Mouse (Mus musculus): ENCODE measurements at regions not wholly inside any gene's neighbourhood (a gene's known extent, or its start where the extent isn't known, plus 50 kb on each side); places are given as distances from the start of the nearest gene placed in this dataset.

DNA sequence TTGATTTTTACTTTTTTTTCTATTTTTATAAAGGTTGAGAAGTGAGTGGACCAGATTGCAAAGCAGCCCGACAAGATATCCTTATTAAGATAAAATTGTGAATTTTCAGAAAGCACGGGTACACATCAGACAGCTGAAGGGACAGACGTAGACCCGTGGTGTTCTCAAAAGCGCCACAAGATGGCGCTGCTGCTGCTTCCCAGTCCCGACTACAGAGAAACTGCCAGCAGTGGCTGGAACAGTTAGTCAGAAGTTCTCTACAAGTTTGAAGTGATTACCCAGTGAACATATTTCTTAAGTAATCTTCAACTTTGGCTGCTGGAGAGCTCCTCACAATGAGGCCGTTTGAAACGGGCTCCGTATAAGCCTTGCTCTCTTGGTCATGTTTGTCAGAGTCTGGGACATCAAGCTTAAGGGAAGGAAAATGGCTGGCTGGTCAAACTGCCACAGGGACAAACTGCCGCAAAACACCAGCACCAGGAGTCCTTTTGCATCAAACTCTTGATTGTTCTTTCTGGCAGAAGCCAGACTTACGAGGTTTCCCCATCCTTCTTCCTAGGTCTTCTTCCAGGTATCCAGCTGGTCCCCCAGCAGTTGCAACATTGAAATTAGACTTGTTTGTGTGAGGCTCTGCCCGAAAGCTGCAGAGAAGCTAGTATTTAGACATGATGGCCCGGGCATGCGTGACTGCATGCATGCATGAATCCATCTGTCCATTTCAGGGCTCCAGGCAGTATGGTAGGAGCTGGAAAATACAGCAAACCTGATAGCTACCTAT, 106.0 kb upstream of the Chd6 start:
- Histone ChIP-seq H3K27me3 (0 out of 2 replicates have a peak, but pooled peaks cover 3% of the 10 kb centered on the region), H3K9ac (no peak overlapping the region), H3K27ac (no peak overlapping the region), H3K36me3 (replicated peaks) (no peaks in the 10 kb centered on the region), H3K4me1 (peaks cover 6% of the 10 kb centered on the region), H3K4me2 (no peak overlapping the region), H3K4me3 (replicated peaks) (no peak overlapping the region), H3K9me3 (no peaks in the 10 kb centered on the region)
- ATAC-seq (ENCODE audit: low FRiP score) = peak; percentile 79; the same call in 1 of the 2 replicates
- 19% methylated on average over 15 of the region's 15 CpGs for WGBS

DNA sequence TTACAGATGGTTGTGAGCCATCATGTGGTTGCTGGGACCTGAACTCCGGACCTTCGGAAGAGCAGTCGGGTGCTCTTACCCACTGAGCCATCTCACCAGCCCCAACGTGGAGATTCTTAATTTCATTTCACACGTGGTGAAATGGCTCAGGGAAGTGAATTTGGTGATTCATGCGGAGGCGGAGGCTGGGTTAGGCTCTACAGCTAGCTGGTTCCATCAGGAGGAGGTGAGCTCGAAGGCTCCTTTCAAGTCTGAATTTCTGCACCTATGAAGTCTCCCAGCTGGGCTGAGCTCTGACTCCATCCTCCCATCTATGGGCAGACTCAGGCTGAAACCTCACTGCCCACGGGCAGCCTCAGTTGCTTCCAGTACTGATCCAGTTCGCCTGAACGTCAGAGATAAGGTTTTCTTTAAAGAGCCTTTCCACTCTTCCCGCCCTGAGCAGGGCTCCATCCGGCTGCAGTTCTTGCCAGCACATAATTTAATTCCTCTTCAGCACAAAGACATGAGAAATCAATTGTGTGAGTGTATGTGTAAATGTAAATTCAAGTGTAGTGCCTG, 103.5 kb upstream of the Chd6 start:
- WGBS = 81% methylated on average over 13 of the region's 13 CpGs
- peaks cover 6% of the 10 kb centered on the region for H3K4me1 ChIP-seq
- 0 out of 2 replicates have a peak, but pooled peaks cover 3% of the 10 kb centered on the region for H3K27me3 ChIP-seq
- H3K27ac ChIP-seq = no peak overlapping the region
- H3K9ac ChIP-seq = no peak overlapping the region
- no peaks in the 10 kb centered on the region for H3K9me3 ChIP-seq
- no peak overlapping the region for H3K4me2 ChIP-seq
- H3K4me3 ChIP-seq (replicated peaks) = no peak overlapping the region
- ATAC-seq (ENCODE audit: low FRiP score) = no peak
- no peaks in the 10 kb centered on the region for H3K36me3 ChIP-seq (replicated peaks)

DNA sequence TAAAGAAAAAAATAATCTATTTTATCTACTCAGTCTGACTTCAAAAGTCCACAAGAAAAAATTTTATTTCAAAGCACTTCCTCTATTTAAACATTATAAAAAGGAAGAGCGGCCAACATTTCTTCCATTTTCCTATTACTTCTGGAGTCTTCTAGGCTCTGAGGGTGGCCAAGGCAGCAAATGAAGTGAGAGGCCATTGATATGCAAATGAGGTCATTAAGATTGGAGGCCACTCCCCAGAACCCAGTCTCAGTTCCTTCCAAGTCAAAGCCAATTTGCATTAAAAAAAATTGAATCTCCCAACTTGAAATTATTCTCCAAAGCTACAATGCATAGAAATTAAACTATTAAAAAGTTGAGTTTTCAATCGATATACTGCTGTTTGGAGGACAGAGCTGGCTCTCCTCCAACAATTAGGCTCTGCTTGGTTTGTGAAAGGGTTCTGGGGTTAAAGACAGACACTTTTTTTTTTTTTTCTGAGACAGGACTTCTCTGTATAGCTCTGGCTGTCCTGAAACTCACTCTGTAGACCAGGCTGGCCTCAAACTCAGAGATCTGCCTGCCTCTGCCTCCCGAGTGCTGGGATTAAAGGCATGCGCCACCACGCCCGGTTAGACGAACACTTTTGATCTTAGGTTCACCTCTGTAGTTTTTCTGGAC, 88.0 kb upstream of the Chd6 start:
- H3K27ac ChIP-seq = no peak overlapping the region
- WGBS = 74% methylated on average over 7 of the region's 7 CpGs
- peaks cover 4% of the 10 kb centered on the region; the same call in 1 of the 2 replicates for H3K27me3 ChIP-seq
- H3K36me3 ChIP-seq (replicated peaks) = no peaks in the 10 kb centered on the region
- ATAC-seq (ENCODE audit: low FRiP score) = peak; percentile 87; the same call in 1 of the 2 replicates
- peaks cover 6% of the 10 kb centered on the region for H3K4me1 ChIP-seq
- H3K9ac ChIP-seq = no peak overlapping the region
- no peak overlapping the region for H3K4me3 ChIP-seq (replicated peaks)
- no peaks in the 10 kb centered on the region for H3K9me3 ChIP-seq
- H3K4me2 ChIP-seq = no peak overlapping the region

DNA sequence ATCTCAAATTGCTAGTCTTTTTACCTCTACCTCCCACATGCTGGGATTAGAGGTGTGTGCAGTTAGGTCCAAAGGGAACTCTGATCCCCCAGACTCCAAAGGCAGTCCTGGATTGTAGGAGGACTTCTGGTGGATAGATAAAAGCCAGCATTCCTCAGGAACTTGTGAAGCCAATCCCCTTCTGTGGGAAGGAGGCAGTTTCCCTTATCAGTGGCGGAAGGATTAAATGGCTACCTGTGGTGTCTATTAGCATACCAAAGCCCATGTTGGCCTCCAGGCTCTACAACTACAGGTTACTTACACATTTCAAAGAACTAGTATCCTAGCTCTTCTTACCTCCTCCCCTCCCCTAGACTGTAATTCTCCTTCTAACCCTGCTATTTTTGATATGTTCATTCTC, 78.6 kb upstream of the Chd6 start:
- no peak for ATAC-seq (ENCODE audit: low FRiP score)
- WGBS = 45% methylated on average over 1 of the region's 1 CpGs
- no peak overlapping the region for H3K9ac ChIP-seq
- no peaks in the 10 kb centered on the region for H3K9me3 ChIP-seq
- no peak overlapping the region for H3K27ac ChIP-seq
- H3K4me2 ChIP-seq = no peak overlapping the region
- H3K27me3 ChIP-seq = no peaks in the 10 kb centered on the region
- H3K36me3 ChIP-seq (replicated peaks) = no peaks in the 10 kb centered on the region
- no peak overlapping the region for H3K4me3 ChIP-seq (replicated peaks)
- no peaks in the 10 kb centered on the region for H3K4me1 ChIP-seq

DNA sequence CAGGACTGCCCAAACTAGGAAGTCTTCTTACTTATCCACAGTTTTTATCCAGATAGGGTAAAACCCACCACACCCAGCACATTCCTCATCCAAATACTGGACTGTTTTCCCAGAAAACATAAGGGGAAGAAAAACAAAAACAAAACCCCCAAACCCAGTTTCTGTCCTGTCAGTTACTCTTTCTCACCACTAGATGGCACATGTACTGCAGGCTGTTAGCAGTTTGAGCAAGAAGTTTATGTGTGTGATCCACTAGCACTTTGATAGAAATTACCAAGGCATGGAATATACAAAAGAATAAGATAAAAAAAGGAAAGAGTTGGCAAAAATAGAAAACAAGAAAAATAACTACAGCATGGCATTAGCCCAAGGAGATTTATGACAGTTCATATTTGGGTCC, 76.2 kb upstream of the Chd6 start:
- Histone ChIP-seq H3K36me3 (replicated peaks) (no peaks in the 10 kb centered on the region), H3K4me1 (no peaks in the 10 kb centered on the region), H3K4me2 (no peak overlapping the region), H3K9me3 (no peaks in the 10 kb centered on the region), H3K9ac (no peak overlapping the region), H3K27me3 (no peaks in the 10 kb centered on the region), H3K27ac (no peak overlapping the region), H3K4me3 (replicated peaks) (no peak overlapping the region)
- no peak for ATAC-seq (ENCODE audit: low FRiP score)

DNA sequence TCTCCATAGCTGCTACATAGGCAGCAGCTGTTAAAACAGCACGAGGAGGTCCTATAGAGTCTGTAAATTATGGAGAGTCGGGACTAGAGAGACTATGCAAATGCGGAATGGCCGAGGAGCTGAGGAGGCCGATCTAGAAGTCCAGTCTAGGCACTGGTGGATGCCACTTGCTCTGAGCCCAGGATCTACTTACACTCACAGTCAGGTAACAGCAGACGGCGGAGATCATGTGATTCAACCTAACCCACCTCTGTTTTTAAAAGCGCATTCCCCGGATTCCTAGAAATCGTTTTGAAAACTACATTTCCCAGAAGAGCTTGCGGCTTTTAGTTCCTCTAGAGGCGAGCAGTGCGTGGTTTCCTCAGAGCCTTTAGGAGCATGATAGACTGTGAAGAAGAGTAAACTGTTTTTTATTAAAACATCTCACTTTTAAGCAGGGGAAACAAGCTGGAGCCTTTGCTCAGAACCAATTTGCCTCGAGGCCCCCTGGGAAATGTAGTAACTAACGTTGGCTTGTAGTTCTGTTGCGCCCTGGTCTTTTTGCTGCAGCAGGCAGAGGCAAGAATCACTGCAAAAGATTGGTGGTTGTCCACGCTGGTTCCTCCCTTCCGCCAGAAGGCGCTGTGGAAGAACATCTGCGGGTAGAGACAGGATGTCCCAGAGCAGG, 68.6 kb upstream of the Chd6 start:
- ATAC-seq (ENCODE audit: low FRiP score) = peak; percentile 84
- Histone ChIP-seq H3K4me1 (0 out of 2 replicates have a peak, but pooled peaks cover 3% of the 10 kb centered on the region), H3K4me2 (peak overlapping the region; percentile 63), H3K27ac (no peak overlapping the region), H3K36me3 (replicated peaks) (no peaks in the 10 kb centered on the region), H3K9me3 (no peaks in the 10 kb centered on the region), H3K27me3 (no peaks in the 10 kb centered on the region; the same call in 1 of the 2 replicates), H3K4me3 (replicated peaks) (peak overlapping the region; percentile 51), H3K9ac (peak overlapping the region; percentile 51)
- 4% methylated on average over 20 of the region's 20 CpGs for WGBS

DNA sequence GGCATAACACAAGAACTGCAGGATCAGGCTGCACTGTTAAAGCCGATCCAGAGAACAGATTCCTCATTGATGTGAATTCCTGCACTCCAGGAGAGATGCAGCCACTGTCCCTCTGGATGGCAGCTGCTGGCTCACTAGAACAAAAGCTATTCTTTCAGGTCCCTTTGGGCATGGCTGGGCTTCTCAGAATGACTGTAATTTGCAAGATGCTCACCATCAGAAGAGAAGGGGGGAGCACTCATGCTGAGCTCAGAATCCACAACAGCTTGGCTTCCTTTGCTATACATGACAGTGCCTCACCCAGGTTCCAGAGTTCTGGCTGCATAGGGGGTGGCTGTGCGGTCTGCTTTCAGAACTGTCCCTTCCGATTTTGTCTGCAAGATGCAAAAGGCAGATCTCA, 57.8 kb upstream of the Chd6 start:
- H3K4me2 ChIP-seq = no peak overlapping the region
- no peaks in the 10 kb centered on the region for H3K9me3 ChIP-seq
- 18% methylated on average over 3 of the region's 3 CpGs for WGBS
- no peaks in the 10 kb centered on the region for H3K36me3 ChIP-seq (replicated peaks)
- ATAC-seq (ENCODE audit: low FRiP score) = no peak
- no peaks in the 10 kb centered on the region for H3K4me1 ChIP-seq
- no peaks in the 10 kb centered on the region for H3K27me3 ChIP-seq
- no peak overlapping the region for H3K9ac ChIP-seq
- no peak overlapping the region for H3K4me3 ChIP-seq (replicated peaks)
- H3K27ac ChIP-seq = no peak overlapping the region

DNA sequence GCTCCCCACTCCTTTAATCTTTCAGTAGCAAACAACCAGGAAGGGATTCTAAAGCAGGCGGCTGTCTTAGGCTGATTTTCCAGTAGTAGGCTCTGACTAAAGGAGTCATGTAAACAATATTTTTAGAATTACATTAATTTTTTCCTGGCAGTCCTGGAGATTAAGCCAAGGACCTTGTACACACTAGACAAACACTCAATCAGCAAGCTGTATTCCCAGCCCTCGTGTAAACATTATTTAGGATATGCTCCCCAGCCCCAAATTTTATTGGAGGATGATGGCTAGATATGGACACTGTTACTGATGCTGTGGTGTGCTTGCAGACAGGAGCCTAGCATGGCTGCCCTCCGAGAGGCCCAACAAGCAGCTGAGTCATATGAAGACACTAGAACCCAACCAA, 56.6 kb upstream of the Chd6 start:
- Histone ChIP-seq H3K27me3 (no peaks in the 10 kb centered on the region), H3K9ac (no peak overlapping the region), H3K9me3 (no peaks in the 10 kb centered on the region), H3K27ac (no peak overlapping the region), H3K4me1 (no peaks in the 10 kb centered on the region), H3K4me3 (replicated peaks) (no peak overlapping the region), H3K36me3 (replicated peaks) (no peaks in the 10 kb centered on the region), H3K4me2 (no peak overlapping the region)
- WGBS = 73% methylated on average over 3 of the region's 3 CpGs
- ATAC-seq (ENCODE audit: low FRiP score) = no peak

DNA sequence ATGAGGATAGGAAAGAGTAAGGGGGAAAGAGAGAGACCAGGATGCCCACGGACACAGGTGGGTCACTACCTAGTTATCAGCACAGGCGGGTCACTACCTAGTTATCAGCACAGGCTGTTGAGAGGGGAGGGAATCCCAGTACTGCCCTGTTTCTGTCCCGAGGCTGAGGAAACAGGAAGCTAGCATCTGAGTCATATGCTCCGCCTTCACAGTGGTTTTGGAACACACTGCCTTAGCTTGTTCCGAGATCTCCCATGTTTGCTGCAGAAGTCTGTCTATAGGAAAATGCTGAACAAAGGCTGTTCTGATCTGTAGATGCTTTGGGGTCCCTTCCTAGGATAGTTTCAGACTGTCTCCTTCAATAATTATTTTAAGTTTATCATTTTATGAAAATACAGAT, 55.4 kb upstream of the Chd6 start:
- Histone ChIP-seq H3K9ac (no peak overlapping the region), H3K27ac (no peak overlapping the region)
- WGBS = 74% methylated on average over 5 of the region's 5 CpGs

More for the DNA sequence above, 55.4 kb upstream of the Chd6 start:
- no peaks in the 10 kb centered on the region for H3K4me1 ChIP-seq
- H3K4me3 ChIP-seq (replicated peaks) = no peak overlapping the region
- no peak overlapping the region for H3K4me2 ChIP-seq
- H3K36me3 ChIP-seq (replicated peaks) = no peaks in the 10 kb centered on the region
- H3K27me3 ChIP-seq = no peaks in the 10 kb centered on the region
- H3K9me3 ChIP-seq = no peaks in the 10 kb centered on the region
- no peak for ATAC-seq (ENCODE audit: low FRiP score)

Measured in forebrain, embryonic 12.5 days (tissue).